Mouse (Mus musculus) 3134 (cell line): ENCODE measurements around the gene Arhgef39.

Source experiments
- DNase-seq: peaks from one replicate; pipeline ENCODE4 v3.0.0-alpha.2; 2011; ENCODE audit warnings: low spot score; ENCODE audit not compliant: insufficient read length; ENCODE audit errors: extremely low read depth

Gene Arhgef39

DNA sequence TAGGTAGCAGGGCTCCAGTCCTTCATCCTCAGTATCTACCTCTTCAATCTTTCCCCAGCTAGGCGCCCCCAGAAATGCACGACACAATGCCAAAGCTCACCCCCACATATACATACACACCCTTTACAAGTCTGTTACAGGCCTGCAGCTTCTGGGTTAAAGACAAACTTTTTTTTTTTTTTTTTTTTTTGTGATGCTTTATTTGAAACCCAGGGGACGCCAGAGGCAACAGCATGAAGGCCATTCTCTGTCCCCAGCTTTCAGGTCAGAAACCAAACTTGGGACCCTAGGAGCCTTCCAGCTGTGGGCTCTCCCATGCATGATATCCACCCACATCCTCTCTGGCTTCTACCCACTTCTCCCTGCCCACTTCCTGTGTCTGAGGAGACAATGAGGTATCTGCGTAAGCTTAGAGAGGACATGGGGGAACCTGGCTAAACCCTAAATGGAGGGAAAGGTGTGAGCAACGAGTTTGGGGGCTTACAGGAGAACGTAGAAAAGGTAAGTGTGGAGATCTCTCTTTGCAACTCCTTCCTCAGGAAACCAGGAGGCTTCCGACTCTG, 17.5 kb downstream of the Arhgef39 start:
- no peak for DNase-seq

DNA sequence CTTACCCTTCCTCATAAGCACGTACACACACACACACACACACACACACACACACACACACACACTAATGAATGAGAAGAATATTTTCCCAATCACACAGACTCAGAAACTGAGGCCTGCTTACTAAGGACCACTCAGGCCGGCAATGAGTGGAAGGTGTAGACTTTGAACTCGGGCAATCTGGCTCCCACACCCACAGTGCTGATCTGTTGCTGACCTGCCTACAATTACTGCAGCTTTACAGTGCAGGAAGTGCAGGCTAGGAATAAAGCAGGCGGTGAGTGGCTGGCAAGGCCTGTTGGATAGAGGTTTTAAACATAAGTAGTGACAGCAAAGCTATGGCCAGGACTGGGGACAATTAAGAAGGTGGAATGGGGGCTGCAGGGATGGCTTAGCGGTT, 18.5 kb downstream of the Arhgef39 start:
- no peak for DNase-seq

DNA sequence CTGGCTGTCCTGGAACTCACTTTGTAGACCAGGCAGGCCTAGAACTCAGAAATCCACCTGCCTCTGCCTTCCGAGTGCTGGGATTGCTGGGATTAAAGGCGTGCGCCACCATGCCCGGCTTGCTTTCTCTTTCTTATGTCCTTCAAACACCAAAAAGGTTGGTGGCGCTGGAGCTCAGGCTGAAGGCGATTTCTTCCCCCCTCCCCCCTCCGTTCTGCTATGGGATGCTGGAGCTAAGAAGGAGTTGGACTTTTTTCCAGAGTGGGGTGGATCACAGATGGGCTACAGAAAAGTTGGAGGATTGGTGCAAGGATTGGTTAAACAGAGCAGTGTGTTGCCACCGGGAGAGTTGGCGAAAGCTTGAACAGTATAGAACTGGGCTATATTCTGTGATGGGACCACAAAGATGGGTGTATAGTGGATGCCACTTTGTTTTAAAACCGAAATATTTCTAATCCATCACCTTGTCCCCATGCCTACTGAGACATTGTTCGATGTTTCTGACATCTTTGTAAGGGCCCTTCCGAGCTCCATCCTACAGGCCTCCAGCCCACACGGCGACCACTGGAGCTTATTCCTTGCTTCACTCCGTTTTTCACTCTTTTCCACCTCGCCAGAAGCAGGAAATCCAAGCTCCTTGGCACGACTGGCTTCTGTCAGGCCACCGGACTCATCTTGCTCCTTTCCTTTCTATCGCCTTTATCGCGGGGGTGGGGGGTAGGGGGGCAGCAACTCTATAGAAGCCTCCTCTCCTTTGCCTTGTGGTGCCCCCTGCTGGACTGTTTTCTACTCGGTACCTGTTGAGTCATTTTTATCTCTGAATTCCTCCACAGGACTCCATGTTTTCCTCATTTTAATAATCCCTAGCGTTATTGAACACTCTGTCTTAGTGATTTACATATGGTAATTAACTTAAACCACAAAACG, 20.3 kb downstream of the Arhgef39 start:
- no peak for DNase-seq

DNA sequence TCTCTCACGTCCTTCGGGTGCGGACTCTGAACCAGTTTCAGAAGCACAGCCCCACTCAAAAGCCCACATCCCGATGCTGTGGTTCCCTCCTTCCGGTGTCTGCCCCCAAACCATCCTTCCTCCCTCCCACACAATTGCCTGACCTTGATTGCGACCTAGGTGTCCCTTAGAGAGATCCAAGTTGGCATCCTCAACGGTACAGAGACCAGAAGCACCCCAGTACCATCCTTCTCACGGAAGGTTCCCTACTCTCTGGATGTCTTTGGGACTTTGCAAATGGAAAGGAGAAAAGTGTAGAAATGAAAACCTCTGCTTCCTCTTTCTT, 21.0 kb downstream of the Arhgef39 start:
- no peak for DNase-seq

DNA sequence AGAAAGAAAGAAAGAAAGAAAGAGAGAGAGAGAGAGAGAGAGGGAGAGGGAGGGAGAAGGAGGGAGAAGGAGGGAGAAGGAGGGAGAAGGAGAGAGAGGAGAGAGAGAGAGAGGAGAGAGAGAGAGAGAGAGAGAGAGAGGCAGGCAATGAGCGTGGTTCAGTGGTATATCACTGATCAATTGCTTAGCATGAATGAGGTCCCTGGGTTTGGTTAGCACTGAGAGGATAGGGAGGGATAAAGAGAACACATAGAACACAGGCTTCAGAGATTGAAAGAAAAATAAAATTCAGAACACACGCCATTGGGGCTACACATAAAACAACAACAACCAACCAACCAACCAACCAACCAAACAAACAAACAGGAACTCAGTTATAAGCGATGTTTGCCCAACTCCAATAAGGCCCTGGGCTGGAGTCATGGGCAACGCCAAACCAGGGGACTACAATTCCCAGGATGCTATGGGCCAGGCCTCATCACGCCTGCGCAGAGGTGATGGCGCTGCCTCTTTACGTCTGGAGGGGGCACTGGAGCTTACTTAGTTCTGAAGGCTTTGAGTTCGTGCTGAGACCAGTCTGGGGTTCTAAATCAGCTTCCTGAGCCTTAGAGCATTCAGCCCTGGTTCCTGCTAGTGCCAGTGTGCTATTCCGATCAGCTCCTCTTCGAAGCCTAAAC, 21.5 kb downstream of the Arhgef39 start:
- DNase-seq: no peak

DNA sequence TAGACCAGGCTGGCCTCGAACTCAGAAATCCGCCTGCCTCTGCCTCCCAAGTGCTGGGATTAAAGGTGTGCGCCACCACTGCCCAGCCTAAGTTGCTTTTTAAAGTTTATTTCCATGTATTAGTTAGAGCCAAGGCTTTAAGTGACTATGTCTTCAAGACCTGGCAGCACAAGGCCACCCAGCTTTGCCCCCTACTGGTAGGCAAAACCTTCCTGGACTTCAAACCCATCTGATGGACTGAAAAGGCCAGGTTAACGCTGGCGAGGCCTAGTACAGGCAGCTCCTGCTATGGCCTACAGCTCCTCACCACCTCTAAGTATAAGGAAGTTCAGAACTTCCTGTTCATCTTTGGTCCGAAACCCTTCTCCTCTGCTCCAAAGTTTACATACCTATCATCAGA, 22.9 kb downstream of the Arhgef39 start:
- no peak for DNase-seq

DNA sequence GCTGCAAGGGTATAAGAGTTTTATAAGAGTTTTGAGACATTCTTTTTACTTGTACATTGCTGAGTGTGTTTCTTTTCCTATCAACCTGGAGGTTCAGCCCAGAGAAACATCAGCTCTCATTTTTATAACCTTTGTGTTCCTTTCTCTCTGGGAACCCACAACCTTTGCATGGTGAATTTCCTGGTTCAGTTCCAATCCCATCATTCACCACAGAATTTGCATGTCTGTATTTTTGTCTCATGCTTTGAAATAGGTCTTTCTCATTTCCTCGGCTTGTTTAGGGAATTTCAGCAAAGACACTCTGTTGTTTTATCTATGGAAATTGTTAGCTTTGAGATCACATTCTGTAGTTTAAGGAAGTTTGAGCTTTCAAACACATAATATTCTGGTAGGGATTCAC, 25.9 kb downstream of the Arhgef39 start:
- DNase-seq: no peak

DNA sequence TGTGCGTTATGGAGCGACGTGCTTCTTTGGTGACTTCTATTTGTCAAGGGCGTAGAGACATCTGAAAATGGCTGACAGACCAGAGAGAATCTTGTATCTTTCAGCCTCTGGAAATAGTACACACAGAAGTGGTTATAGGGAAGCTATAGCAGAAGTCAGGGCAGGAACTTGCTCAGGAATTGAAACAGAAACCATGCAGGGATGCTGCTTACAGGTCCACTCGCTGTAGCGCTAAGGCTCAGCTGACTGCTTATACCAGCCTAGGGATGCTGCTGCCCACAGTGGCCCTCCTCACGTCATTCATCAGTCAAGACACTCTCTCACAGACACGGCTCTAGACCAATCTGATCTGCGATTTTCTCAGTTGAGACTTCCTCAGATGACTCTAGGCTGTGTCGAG, 29.2 kb downstream of the Arhgef39 start:
- DNase-seq: no peak

DNA sequence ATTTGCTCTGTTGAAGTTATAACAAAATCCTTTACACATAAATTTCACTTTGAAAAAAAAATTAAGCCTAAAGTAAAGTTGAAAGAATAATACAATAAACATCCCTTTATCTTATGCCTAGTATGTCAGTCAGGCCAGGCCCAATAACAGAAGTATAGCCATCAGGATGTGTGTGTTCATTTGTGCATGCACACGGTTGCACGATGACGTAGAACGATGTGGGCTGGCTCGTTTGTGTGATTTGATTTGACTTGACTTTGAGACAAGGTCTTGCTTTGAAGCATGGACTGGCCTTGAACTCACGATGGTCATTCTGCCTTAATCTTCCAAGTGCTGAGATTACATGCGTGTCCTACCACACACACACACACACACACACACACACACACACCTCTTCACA, 32.6 kb downstream of the Arhgef39 start:
- DNase-seq: no peak

DNA sequence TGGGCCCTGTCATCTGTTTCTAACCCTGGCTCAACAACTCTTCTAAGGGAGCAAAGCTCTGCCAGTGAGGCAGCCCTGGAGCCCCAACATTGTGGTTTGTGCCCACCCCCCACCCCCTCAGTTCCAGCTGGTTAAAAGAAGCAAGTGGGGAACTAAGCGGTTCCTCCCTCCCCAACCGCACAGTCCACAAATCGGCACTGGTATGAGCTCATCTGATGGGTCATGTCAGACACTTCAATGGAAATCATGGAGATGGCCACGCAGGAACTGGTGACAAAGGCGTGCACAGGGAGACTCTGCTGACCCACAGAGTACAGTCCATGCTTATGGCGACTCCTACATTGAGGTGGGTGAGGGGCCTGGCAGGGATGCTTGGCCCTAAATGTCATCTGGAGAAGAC, 33.6 kb downstream of the Arhgef39 start:
- no peak for DNase-seq

DNA sequence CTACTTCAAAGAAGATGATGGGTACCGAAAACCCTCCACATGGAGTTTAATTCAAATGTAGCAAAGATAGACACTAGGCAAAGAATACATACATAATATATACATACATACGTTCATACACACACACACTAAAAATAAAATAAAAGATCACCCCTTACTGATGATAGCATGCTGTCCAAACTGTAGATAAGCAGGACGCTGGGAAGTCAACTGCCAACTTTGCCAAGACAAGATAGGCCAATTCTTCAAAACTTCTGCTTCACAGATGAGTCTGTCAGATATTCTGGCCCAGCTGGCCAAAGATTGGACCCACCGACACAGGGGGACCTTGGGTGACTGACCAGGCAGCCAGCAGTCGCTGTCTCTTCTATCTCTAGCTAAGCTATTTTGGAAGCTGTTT, 36.4 kb downstream of the Arhgef39 start:
- DNase-seq: no peak

DNA sequence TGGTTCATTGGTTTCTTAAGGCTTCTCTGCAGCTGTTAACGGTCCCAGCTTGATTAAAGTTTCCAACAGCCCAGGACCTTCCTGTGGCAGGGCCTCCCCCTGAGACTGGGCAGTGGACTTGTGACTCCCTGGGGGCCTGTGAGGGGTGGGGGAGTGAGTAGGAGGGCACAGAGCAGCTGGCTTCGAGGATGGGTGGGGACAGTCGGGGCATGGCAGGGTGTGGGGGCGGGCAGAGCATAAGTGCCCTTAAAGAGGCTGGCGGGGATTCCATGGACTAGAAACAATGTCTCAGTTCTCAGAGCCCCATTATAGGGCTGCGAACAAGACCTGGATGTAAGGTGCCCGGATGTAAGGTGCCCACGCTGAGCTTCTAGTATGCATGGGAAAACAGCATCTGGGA, 42.4 kb downstream of the Arhgef39 start:
- DNase-seq: no peak

DNA sequence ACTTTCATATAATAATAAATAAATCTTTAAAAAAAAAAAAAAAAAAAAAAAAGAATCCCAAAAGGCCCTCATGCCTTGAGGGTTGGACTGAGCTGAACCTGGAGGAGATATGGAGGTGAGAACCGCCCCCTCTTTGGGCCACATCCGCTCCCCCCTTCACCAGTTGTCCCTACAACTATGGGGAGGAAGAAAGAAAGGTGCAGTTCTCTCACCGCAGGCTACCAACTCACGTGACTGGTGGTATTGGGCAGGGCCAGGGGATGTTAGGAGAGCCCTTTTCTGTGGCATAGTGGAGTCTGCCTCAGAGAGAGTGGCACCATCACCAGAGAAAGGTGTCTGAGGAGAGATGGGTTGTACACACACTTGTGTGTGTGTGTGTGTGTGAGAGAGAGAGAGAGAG, 43.0 kb downstream of the Arhgef39 start:
- no peak for DNase-seq

DNA sequence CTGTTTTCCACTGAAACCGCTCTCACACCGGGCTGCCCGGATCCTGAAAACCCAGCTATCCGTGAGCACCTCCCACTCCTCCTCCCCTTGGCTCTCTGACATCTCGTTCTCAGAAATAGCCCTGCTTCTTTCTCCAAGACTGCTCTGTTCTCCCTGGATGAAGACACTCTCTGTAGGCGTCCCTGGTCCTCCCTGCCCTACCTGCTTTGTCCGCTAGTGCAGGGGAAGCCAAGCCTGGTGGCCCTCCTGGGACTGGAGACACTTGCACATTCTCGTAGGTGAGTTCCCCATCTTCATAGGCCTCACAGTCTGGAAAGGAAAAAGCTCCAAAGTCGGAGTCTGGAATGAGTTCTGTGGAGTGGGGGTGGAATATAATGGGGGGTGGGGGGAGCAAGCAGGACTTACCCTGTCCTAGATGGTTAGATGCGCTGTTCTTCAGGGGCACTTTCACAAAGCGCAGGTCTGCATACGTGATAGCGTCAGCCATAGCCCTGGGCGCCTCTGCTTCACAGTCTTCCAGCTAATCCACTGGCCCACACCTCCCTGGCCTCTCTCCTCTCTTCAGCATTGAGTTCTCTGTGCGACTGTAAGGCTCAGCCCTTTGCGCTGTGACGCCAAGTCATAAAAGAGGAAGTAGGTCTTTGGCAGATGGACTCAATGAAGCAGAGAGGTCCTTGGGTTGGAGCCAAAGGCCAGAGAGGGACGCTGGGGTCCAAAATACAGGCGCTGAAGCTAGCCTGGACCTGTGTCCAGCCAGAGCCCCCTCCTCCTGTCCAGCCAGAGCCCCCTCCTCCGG, 45.3 kb downstream of the Arhgef39 start, which contains the start of gene Cd72:
Cd72 (minus strand) TSS at position 588 of the 796 bp plus-strand sequence.
- DNase-seq: no peak

DNA sequence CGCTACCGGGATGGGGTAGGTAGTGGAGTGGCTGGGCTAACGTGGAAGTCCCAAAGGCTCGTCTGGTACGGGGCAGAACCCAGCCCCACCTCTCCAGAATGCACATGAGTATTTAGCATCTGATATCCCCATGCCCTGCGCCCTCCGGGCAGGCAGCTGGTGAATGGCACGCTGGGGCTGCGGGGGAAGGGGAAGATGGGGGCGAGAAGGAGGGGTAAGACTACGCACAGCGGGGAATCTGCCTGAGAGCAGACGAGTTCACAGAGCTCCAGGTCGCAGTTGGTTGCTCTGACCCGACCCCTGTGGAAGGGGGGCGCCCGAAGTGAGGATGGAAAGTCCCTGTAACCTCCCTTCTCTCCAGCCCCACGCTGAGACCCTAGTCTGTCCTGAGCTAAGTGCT, 46.1 kb downstream of the Arhgef39 start:
- DNase-seq: no peak

DNA sequence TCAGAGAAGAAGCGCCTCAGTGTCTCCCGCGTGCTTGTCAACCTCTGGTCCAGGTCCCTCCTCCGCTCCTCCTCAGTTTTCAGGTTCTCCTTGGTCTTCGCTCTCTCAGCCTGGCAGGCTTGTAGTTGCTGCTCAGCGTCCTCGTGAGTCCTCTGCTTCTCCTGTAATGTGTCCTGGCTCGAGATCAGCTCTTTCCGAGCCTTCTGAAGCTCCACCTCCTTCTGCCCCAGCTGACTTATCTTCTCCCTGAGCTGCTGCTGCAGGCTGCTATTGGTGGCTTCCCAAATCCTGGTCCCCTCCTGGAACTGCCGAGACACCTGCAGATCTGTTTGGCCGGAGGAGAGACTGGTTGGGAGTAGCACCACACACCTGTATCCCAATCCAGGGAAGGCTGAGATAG, 47.2 kb downstream of the Arhgef39 start:
- DNase-seq: no peak

DNA sequence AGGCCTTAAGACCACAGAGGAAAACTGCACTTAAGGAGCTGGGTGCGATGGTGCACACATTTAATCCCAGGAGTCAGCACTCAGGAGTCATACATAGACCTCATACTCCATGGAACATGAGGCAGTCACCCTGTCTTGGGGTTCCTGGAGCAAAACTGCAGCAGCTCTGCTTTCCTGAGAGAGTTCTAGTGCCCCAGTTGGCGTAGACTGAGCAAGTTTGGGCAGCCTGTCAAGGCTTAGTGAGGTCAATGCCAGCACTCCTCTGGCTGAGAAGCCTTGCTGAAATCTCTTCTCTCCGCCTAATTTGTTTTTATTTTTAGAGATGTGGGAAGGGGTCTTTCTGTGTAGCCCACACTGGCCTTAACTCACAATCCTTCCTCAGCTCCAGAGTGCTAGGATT, 50.9 kb downstream of the Arhgef39 start:
- no peak for DNase-seq

DNA sequence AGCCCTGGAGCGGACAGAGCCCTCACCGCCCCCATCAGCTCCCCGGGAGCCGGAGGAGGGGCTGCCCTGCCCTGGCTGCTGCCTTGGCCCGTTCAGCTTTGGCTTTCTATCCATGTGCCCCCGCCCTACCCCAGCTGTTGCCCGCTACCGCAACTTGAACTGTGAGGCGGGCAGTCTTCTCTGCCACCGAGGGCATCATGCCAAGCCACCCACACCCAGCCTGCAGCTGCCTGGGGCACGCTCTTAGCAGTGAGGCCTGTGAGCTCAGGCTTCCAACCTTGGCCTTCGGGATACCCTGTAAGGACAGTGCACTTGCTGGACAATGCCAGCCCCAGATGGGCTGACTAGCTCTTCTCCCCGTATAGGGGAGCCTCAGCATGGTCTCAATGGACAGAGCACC, 52.2 kb downstream of the Arhgef39 start:
- DNase-seq: no peak
